Mouse (Mus musculus) stomach, postnatal 0 days (tissue): ENCODE results near the gene Fnbp1l.

Source experiments
- CTCF ChIP-seq: IDR thresholded peaks from 2 replicates; pipeline ENCODE4 v1.5.1; 2016; ENCODE audit warnings: antibody characterized with exemption, low read depth, mild to moderate bottlenecking, moderate library complexity
- EP300 ChIP-seq: optimal IDR thresholded peaks from 2 replicates; pipeline ENCODE3; 2016; ENCODE audit warnings: antibody characterized with exemption

DNA sequence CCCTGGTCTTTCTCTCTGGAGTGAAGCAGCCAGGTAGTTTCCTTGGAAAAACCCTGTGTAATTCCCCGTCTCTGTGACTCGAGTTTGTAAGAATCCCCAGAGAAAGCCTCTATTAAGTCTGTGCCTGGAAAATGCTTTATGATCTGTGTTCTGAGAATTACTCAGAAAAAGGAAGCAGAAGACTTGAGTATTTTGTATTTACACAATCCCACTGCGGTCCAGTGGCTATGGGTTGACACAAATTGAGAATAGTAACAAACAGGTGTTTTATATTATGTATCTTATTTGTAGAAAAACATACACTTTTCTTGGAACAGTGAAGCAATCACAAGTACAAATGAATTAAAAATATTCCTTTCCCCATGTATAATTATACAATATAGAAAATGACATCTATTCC is 53.4 kb downstream of the Fnbp1l start:
- no peak for TF ChIP-seq CTCF
- TF ChIP-seq EP300 = no peak
